Mouse (Mus musculus): ENCODE data around the gene Prss27.

Prss27 gene

GRCm38 (mm10) chr17:24037844-24038243 lies at the start of gene Prss27:
TSS of gene Prss27 (plus strand) at chr17:24038144.
- no peak for DNase-seq (ENCODE audit: low read depth, low spot score)

DNA sequence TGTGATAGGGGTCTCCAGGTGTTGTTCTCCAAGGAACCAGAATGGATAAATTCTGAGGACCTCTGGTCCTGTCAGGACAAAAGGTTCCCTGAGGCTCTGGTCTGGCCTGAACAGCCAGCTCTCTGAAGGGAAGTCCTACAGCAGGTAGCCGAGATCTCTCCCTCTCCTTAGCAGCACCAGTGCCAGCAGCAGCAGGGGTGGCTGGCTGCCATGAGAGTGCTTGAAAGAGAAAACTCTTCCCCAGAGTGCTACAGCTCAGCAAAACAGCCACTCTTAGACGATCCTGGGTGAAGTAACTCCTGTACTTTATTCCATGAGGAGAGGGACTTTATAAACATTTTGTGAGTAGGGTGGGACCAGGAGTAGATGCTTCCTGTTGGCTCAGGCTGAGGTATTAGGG lies 48.1 kb upstream of the Prss27 start:
- no peak for DNase-seq (ENCODE audit: low read depth, low spot score)

DNA sequence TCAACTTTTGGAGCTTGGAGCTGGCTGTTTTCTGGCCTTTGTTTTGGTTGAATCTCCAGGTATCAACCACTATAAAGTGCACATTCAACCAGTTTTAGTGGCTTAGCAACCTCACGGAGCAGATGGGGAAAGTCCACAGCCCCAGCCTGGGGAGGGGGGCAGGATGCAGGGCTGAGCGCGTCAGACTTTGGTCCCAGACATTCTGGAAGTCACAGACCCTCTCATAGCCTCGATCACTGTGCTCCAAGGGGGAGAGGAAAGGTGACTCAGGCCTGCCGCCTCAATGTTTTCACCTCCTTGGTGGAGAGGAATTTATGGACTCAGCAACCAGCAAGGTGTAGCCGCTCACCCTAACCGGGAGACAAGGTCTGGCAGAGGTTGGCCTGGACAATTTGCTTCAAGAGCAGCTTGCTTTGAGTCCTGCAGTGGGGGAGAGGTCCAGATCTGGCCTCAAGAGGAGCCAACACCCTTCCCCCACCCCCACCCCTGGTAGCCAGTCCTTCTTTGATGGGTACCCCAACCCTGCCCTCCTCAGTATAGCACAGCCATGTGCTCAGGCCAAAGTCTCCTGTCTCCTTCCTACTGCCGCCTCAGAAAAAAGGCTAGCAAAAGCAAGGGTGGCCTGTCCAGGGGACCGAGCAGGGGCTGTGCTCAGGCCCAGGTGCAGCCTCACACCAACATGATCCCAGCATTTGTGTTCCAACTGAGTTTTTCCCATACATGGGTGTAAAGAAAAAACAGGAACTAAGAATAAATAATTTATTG lies 45.0 kb upstream of the Prss27 start:
- no peak for DNase-seq (ENCODE audit: low read depth, low spot score)

DNA sequence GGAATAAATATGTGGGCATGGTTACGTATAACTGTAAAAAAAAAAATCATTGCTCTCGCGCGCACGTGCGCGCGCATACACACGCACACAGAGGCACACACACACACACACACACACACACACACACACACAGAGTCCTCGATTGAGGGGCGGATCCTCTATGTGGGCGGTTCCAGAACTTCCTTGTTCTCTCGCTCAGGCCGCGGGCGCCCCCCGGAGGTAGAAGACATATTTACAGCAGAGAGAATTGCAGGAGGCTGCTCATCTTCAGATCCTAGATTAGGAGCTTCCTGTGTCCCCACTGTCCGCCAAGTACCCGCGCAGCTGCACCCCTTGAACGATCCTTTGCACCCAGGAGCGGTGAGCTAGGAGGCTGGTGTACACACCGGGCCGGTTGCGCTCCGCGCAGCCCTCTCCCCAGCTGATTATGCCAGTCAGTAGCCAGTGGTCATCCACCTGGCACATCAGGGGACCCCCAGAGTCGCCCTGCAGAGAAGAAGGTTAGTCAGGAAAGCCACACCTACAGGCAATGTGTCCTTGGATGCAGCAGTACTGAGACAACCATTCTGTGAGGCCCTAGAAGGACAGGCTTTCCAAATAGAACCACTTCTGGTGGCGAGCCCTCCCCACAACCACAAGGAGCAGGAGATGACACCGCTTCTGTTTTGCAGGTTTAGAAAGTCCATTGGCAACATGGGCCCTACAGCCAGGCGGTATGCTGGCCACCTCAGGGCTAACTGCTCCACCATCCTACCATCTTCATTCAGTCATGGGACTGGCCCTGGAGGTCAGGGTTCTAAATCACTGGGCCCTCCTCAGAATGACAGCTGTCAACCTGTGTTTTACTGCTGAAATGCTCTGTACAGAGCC lies 44.1 kb upstream of the Prss27 start:
- DNase-seq (ENCODE audit: low read depth, low spot score) = peak; percentile 69

DNA sequence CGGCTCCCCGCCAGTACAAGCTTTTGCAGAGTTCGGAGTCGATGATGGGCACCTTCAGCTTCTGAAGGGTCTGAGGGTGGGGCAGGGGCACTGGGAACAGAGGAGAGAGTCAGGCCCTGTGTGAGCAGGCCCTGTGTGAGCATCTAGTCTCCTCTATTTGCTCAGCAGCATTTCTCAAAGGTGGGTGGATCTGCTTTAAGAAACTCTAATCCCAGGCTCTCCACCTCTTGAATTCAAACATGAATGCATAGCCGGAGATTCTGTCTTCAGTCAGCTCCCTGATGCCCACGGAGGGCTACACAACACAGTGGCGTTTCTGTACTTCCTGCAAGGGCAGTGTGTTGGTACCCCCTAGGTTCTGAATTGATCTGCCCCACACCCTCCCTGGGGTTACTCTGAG lies 43.3 kb upstream of the Prss27 start:
- DNase-seq (ENCODE audit: low read depth, low spot score) = no peak

- no peak for DNase-seq (ENCODE audit: low read depth, low spot score)
Observed at GRCm38 (mm10) chr17:23995421-23995820, 42.5 kb upstream of the Prss27 start.

GRCm38 (mm10) chr17:23997901-23998300 lies 40.0 kb upstream of the Prss27 start, which contains the start of gene Prss22:
TSS of gene Prss22 (minus strand) at chr17:23998100.
- no peak for DNase-seq (ENCODE audit: low read depth, low spot score)

GRCm38 (mm10) chr17:23998383-23998782 lies 39.6 kb upstream of the Prss27 start:
- no peak for DNase-seq (ENCODE audit: low read depth, low spot score)

- DNase-seq (ENCODE audit: low read depth, low spot score) = no peak
Observed at GRCm38 (mm10) chr17:24000404-24000803, 37.5 kb upstream of the Prss27 start.

DNA sequence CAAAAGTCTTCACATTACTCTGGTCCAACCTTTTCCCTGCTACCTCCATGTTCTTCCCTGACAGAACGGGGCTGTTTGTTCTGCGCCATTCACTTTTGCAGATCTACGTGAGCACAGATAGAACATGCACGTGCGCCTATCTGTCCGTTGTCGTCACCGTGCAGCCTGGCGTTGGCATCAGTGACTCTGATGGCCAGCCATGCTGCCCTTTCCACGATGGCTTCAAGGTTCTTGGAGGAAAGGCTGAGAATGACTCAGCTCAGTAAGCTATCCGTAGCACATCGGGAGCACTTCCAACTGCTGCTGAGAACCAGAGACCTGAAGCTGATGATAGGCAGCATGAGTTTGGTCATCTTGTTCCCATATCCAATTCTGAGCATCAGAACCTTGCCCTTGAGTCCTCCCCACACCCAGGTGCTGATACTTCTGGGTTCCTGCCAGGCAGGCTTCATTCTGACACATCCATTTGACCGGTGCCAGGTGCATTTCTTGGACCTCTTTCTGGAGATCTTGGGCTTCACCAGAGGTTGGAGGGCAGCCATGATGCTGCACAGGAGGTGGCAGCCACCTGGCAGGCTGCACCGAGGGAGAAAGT lies 33.8 kb upstream of the Prss27 start:
- no peak for DNase-seq (ENCODE audit: low read depth, low spot score)

DNA sequence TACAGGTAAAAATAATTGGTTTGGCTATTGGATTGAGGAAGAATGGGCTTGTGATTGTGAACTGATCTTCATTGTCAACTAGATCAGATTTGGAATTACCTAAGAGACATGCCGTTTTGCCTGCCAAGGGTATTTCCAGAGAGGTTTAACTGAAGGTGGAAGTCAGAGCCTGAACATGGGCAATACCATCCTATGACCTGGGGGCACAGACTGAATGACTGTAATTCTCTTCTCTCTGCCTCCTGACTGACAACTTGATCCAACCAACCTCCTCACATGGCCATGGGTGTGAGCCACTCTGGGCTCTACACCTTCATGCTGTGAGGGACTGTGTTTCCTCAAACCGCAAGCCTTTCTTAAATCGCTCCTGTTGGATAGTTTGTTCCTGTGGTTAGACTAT lies 32.9 kb upstream of the Prss27 start:
- DNase-seq (ENCODE audit: low read depth, low spot score) = no peak

DNA sequence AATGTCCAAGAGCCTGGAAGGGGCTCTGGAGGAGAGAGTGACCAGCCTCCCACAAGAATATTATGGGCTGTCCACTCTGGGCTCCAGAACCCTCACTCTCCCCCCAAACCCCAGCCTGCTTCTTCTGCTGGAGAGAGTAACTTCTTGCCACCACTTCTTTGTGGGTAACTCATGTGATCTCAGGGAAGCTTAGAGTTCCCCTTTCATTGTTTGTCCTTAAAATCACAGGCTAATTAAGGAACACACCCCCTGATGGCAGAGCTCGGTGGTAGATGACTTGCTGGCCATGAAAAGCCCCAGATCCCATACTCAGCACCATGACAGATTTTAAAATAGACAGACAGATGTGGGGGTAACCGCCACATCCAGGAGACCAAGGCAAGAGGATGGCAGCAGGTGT lies 31.0 kb upstream of the Prss27 start:
- no peak for DNase-seq (ENCODE audit: low read depth, low spot score)

DNA sequence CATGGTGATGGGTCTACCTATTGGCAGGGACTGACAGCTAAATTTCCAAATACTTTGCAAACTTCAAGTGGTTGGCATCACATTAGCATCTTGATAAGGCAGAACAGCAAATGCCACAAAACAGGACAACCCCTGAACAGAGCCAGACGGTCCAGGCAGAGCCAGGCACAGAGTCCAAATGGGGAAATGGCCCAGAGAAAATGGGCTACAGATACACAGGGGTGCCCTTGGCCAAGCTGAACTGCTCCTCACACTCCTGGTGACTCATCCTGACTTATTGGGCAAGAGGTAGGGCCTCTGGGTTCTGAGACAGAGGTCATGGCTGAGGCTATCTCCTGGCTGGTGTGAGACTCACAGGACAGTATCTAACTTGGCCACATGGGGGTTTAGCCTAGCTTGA lies 30.6 kb upstream of the Prss27 start:
- DNase-seq (ENCODE audit: low read depth, low spot score) = no peak

GRCm38 (mm10) chr17:24008105-24008504 lies 29.8 kb upstream of the Prss27 start:
- DNase-seq (ENCODE audit: low read depth, low spot score) = no peak

DNA sequence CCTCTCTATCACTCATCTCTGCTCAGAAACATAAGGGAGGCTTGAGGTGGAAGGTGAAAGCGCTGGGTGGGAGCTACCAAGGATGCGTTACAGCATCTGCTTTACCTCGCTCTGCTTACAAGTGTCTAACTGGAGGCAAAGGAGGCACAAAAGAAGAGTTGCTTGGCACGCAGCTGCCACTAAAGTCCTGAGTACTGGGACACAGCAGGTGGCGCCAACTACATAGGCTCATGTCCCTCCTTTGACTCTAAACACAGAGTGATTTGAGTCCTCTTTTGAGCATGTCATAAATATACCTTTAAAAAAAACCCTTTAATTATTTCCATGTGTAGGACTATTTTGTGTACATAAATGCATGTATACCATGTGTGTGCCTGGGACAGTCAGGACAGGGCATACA lies 28.3 kb upstream of the Prss27 start:
- no peak for DNase-seq (ENCODE audit: low read depth, low spot score)

GRCm38 (mm10) chr17:24012921-24013320 lies 25.0 kb upstream of the Prss27 start:
- no peak for DNase-seq (ENCODE audit: low read depth, low spot score)

DNA sequence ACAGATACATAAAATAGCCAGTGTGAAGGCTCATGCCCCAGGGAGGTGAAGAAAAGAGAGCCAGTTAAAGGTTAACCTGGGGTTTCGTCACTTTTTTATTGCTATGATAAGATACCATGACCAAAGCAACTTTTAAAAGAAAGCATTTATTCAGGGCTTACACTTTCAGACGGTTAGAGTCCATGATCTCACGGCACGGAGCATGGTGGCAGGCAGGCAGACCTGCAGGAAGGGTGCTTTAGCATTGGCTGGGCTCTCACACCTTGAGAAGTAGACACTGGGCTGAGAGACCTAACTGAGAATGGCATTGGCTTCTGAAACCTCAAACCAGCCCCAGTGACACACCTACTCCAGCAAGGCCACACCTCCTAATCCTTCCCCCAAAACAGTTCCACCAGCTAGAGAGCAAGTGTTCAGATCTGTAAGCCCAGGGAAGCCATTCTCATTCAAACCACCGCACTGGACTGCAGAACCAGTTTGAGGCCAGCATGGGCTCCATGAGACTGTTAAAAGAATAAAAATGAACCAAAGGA lies 23.4 kb upstream of the Prss27 start:
- DNase-seq (ENCODE audit: low read depth, low spot score) = no peak

DNA sequence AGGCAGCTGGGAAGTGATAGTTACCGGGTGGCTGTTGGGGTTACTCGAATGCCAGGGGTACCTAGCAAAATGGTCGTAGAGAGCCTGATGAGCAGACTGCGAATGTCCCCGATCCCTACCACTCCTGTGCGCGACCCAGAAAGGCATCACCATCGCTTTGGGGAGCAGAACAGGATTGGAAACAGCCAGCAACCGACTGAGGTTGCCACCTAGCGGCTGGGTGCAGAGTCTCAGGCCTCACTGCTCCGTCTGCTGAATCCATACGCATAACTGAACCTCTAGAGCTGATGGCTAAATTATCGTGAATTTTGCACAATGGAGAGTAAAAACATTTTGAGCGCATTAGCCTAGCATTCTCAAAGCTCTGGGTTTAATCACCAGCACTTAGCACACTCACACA lies 22.2 kb upstream of the Prss27 start:
- DNase-seq (ENCODE audit: low read depth, low spot score) = no peak

- DNase-seq (ENCODE audit: low read depth, low spot score) = no peak
Observed at GRCm38 (mm10) chr17:24020696-24021095, 17.2 kb upstream of the Prss27 start.

GRCm38 (mm10) chr17:24021375-24022199 lies 16.4 kb upstream of the Prss27 start:
- no peak for DNase-seq (ENCODE audit: low read depth, low spot score)

DNA sequence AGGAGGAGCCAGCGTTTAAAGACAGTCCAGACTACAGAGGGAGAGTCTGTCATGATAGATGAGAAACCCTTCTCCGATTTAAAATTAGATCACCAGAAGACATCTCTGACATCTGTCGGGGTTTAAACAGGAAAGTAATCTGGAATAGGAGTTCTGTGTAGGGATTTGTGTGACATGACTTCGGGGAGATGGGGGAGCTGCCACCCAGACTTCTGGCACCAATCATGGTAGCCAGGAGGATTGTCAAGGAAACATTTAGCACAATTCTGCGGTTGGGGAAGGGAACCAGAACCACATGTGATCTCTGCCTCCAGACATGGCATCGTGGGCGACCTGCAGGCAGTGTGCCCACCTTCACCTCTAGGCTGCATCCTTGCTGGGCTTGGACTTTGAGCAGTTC lies 8.5 kb upstream of the Prss27 start:
- no peak for DNase-seq (ENCODE audit: low read depth, low spot score)
